Mouse (Mus musculus): Measurements from ENCODE around the gene Skint3. TPM values are rescaled to one million over a fixed set of nuclear protein-coding genes. Genes with fewer than 3 reads are reported as not detected.
"Not testable (repeated sequence)": the region's sequence is repeated elsewhere in the genome, so short reads cannot be mapped to it uniquely, and the experiment has no call there.

The Skint3 gene
- total RNA-seq (2014; fragmentation: Nextera tagmentation) (not detected in 2 replicates), total RNA-seq (2017) (not detected in 2 replicates)

GRCm38 (mm10) chr4:112231945-112232344 is at the start of gene Skint3:
TSS of gene Skint3 (plus strand) at chr4:112232245.
- ATAC-seq (replicated peaks; ENCODE audit: poor library complexity, severe bottlenecking), result no peak

GRCm38 (mm10) chr4:112243416-112243815 is 11.4 kb downstream of the Skint3 start:
- ATAC-seq (replicated peaks; ENCODE audit: poor library complexity, severe bottlenecking), result peak; percentile 85

- ATAC-seq (replicated peaks; ENCODE audit: poor library complexity, severe bottlenecking), result peak; percentile 93
These were observed 11.9 kb downstream of the Skint3 start for GRCm38 (mm10) chr4:112243951-112244350.

GRCm38 (mm10) chr4:112256022-112256421 is 24.0 kb downstream of the Skint3 start:
- peak; percentile 88 for ATAC-seq (replicated peaks; ENCODE audit: poor library complexity, severe bottlenecking)

GRCm38 (mm10) chr4:112287178-112287974 is 55.3 kb downstream of the Skint3 start:
- ATAC-seq (replicated peaks; ENCODE audit: poor library complexity, severe bottlenecking), result no peak

- ATAC-seq (replicated peaks; ENCODE audit: poor library complexity, severe bottlenecking), result peak; percentile 100
These were observed 56.4 kb downstream of the Skint3 start for GRCm38 (mm10) chr4:112288396-112288795.

GRCm38 (mm10) chr4:112302305-112302704 is 70.3 kb downstream of the Skint3 start:
- ATAC-seq (replicated peaks; ENCODE audit: poor library complexity, severe bottlenecking), result no peak

- ATAC-seq (replicated peaks; ENCODE audit: poor library complexity, severe bottlenecking), result no peak
These were observed 70.9 kb downstream of the Skint3 start for GRCm38 (mm10) chr4:112302855-112303509.

- ATAC-seq (replicated peaks; ENCODE audit: poor library complexity, severe bottlenecking), result not testable (repeated sequence)
These were observed 117.1 kb downstream of the Skint3 start for GRCm38 (mm10) chr4:112349111-112349510.

Other genes with a start within 250 kb of the Skint3 start
- not detected in 2 replicates for gene Skint1, start 226.0 kb upstream of the Skint3 start, total RNA-seq (2014; fragmentation: Nextera tagmentation)
- not detected in 2 replicates for gene Skint1, start 226.0 kb upstream of the Skint3 start, total RNA-seq (2017)
- not detected in 2 replicates for gene Skint4, start 160.2 kb upstream of the Skint3 start, total RNA-seq (2014; fragmentation: Nextera tagmentation)
- not detected in 2 replicates for gene Skint4, start 160.2 kb upstream of the Skint3 start, total RNA-seq (2017)
- gene Skint9, start 201.7 kb downstream of the Skint3 start, total RNA-seq (2014; fragmentation: Nextera tagmentation), result not detected in 2 replicates
- not detected in 2 replicates for gene Skint9, start 201.7 kb downstream of the Skint3 start, total RNA-seq (2017)